Mouse (Mus musculus) adrenal gland, postnatal 25 days (tissue): Measurements from ENCODE around the gene Haghl. TPM values are rescaled to one million over a fixed set of nuclear protein-coding genes. Genes with fewer than 3 reads are reported as not detected.
A peak's percentile ranks its signal among the peaks of the same experiment; 100 is the strongest.

Experiments used
- DNase-seq: peaks from one replicate; pipeline ENCODE4 v3.0.0; 2021; ENCODE audit warnings: mixed read lengths
- long read RNA-seq: library from polyadenylated mRNA; stranded (forward); transcript quantifications from one replicate; pipeline ENCODE4 v2.0.0, GENCODE M21; 2021
- total RNA-seq: library from RNA; stranded (reverse); gene quantifications from 2 replicates; pipeline ENCODE4 v1.2.3, GENCODE M21; 2021

The Haghl gene
- total RNA-seq = 22.6 and 43.5 TPM in 2 replicates
- long read RNA-seq, transcript Haghl-201 (9 exons, 1,405 nt) = major isoform, 19 of 46 reads
- long read RNA-seq, partial matches to known transcripts = 11 of 46 reads
- long read RNA-seq, other reads (novel, unspliced or antisense) = 10 of 46 reads

GRCm38 (mm10) chr17:25785281-25785745 is at the start of gene Haghl:
Gene Haghl (minus strand): TSS chr17:25785673.
- DNase-seq = peak; percentile 94

DNA sequence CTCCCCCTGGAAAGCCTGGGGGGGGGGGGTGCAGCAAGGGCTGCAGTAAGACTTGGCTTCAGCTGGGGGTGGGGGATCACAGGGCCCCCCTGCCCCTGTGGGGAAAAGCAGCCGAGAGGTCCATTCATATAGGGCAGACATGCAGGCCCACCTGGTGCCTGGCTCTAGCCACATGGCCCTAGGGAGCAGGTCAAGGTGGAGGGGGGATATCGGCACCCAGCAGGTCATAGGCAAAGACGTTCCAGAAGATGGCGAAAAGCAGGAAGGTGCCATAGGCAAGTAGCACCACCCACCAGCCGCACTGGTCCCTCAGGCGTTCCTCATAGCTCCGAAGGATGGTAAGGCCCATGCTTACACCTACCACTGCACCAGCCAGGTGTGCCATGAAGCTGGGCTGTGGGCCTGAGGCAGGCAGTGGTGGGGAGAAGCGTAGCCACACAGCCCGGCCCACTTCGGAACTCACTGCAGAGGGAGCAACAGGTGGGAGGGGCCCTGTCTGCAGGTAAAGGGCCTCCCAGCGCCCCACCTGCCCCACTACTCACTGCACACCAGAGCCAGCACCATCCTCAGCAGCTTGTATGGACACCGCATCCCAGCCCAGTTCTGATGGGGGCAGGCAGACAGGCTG is 49.2 kb upstream of the Haghl start:
- no peak for DNase-seq

DNA sequence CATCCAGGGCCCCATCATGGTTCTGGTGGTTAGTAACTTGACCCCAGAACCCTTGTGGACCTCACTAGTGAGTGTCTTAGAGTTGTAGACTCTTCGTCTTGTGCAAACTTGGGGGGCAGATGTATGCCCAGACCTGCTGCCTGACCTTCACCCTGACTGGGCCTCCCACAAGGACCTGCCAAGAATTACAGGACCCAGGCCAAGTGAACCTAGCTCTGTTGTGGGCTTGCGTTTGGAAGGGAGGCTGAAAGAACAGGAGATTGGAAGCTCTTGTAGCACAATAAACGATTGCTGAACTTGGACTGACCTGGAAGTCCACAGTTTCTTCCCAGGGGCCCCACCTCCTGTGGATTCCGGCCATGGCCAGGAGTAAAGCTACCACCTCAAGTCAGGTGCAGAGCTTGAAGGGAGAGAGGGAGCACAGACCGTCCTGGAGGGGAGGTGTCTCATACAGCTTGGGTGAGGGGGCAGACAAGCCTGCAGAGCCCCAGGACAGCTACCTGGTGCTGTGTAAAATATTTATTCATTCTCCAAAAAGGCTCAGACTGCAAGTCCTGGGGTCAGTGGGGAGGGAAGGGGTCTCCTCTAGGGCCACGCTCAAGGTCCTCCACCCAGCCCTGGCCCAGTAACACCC is 48.6 kb upstream of the Haghl start:
- DNase-seq = no peak

- DNase-seq = peak; percentile 90
Observed at GRCm38 (mm10) chr17:25833291-25833663, 47.8 kb upstream of the Haghl start, which contains the start of gene Stub1. Gene Stub1 (minus strand): TSS chr17:25833404.

DNA sequence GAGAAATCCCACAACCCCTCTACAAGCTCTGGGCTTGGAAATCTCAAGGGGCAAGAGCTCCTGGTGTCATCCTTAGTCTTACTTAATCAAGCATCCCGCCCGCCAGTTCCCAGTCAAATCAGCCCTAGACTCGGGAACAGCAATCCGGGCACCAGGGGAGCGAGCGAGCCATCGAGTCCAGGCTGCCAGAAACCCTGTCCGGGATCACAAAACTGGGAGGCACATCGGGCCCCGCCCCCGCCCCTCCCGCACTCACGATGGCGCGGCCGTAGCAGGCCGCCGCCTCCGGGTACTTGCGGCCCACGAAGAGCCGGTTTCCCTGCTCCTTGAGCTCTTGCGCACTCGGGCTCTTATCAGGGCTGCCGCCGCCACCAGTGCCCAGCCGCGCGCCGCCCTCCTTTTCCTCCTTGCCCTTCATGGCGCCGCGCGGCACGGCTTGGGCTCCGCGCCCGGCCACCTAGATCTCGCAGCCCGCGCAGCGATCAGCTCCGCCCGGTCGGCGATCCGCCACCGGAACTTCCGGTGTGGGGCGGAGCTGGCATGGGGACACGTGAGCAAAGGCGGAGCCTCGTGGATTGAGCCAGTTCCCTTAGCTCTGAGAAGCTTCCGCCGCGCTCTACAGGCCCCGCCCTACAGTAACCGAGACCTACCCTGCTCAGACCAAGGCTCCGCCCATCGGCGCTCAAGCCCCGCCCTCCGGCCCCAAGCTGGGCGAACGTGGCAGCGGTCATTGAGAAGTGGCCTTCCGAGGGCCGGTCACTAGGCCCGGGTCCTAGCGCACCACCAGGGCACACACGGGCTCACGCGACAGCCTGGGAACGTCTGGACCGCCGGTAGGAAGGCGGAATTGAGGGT is 47.2 kb upstream of the Haghl start:
- DNase-seq = peak; percentile 99

- DNase-seq = peak; percentile 58
Observed at GRCm38 (mm10) chr17:25831451-25832281, 46.2 kb upstream of the Haghl start.

DNA sequence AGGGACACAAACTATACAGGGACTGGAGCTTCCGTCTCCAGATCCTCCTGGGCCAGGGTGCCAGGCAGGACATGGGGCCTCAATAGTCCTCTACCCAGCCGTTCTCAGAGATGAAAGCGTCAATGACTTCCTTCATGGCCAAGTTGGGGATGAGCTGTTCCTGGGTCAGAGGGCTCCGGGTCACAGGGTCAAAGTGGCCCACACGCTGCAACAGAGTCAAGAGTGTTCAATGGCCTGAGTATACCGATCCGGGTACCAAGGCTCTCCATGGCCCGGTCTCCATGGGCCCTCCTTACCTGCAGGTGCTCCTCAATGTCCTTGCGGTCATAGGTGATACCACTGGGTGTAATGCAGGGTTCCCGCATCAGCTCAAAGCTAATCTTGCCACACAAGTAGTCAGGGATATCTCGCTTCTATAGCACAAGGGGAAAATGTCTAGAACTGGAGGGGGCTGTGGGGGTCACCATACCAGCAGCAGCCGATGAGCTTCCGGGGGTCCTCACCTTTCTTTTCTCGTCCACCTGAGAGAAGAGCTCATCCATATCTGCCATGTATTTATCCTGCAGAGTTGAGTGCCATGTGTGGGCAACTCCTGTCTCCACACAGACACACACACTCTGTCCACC is 45.4 kb upstream of the Haghl start:
- no peak for DNase-seq

GRCm38 (mm10) chr17:25830200-25830753 is 44.8 kb upstream of the Haghl start:
- no peak for DNase-seq

- DNase-seq = no peak
Observed at GRCm38 (mm10) chr17:25829558-25830017, 44.1 kb upstream of the Haghl start.

- peak; percentile 79 for DNase-seq
Observed at GRCm38 (mm10) chr17:25828712-25829557, 43.5 kb upstream of the Haghl start, which contains the start of gene Jmjd8. Gene Jmjd8 (plus strand): TSS chr17:25828867.

- no peak for DNase-seq
Observed at GRCm38 (mm10) chr17:25828223-25828594, 42.7 kb upstream of the Haghl start.

GRCm38 (mm10) chr17:25827546-25828222 is 42.2 kb upstream of the Haghl start:
- no peak for DNase-seq

GRCm38 (mm10) chr17:25827011-25827410 is 41.5 kb upstream of the Haghl start:
- DNase-seq = no peak

DNA sequence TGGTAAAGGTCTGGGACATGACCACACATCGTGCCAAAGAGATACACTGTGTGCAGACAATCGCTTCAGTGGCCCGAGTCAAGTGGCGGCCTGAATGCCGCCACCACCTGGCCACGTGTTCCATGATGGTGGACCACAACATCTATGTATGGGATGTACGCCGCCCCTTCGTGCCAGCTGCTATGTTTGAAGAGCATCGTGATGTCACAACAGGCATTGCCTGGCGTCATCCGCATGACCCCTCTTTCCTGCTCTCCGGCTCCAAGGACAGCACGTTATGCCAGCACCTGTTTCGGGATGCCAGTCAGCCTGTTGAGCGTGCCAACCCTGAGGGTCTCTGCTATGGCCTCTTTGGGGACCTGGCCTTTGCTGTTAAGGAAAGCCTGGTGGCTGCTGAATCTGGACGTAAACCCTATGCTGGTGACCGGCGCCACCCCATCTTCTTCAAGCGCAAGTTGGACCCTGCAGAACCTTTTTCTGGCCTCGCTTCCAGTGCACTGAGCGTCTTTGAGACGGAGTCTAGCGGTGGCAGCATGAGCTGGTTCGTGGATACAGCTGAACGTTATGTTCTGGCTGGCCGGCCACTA is 40.6 kb upstream of the Haghl start:
- DNase-seq = no peak

DNA sequence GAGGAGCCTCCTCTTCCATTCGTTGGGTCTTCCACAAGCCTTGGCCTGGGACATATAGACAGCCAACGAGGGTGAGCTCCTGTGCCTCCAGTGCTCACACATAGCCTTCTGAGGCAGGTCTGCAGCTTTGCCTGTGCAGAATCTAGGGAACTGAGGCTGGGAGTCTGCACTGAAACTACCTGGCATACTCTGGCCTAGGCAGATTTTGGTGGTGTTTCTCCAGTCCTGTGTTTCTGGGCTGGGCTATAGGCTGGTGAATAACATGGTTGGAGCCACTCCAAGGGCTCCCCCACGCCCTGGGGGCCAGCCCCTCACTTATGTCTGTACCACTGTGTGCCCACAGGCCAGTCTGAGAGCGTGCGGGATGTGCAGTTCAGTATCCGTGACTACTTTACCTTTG is 39.8 kb upstream of the Haghl start:
- no peak for DNase-seq

GRCm38 (mm10) chr17:25824362-25825142 is 39.1 kb upstream of the Haghl start:
- no peak for DNase-seq

DNA sequence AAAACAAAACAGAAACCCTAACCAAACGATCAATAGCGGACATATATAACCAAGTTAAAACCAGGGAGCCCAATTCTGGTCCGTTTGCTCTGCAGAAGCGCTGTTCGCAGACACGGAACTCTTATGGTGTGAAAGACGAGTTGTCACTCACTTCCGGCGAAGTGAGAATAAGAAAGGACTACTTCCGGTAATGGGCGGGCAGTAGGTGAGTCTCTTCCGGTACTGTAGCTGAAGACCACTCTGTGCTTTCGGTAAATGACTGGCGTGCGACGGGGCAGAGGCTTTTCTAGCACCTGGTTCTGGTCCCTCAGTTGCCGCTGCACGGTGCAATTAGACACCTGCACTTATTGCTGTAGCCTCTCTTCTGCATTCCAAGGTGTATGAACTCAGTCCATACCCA is 38.0 kb upstream of the Haghl start, which contains the start of gene Wdr24:
Wdr24 (plus strand) TSS at position 176 of the 400 bp plus-strand sequence.
- DNase-seq = peak; percentile 59
